Mouse (Mus musculus): Measurements from ENCODE around the gene Wwc2. TPM values are rescaled to one million over a fixed set of nuclear protein-coding genes. Genes with fewer than 3 reads are reported as not detected.

Wwc2 gene
- polyA plus RNA-seq, 1 experiment = 18.6 TPM

- Histone ChIP-seq H3K27me3 (ENCODE audit: control insufficient read depth, insufficient read depth, low read length) (no peaks in the 10 kb centered on the region), H3K36me3 (ENCODE audit: control insufficient read depth, insufficient read depth, low read length) (no peaks in the 10 kb centered on the region), H3K4me1 (ENCODE audit: control insufficient read depth, insufficient read depth, low read length) (no peaks in the 10 kb centered on the region), H3K4me3 (ENCODE audit: control insufficient read depth, low read depth, low read length) (no peak overlapping the region), H3K27ac (ENCODE audit: control insufficient read depth, insufficient read depth, low read depth, low read length) (no peak overlapping the region)
- TF ChIP-seq CTCF (IDR thresholded peaks at IDR 0.05; ENCODE audit: control insufficient read depth, insufficient read depth, insufficient replicate concordance, low read depth, low read length) (no peak), POLR2A (IDR thresholded peaks at IDR 0.05; ENCODE audit: control insufficient read depth, low read depth, low read length) (no peak)
Observed at GRCm38 (mm10) chr8:47889936-47890813, 100.5 kb downstream of the Wwc2 start.

DNA sequence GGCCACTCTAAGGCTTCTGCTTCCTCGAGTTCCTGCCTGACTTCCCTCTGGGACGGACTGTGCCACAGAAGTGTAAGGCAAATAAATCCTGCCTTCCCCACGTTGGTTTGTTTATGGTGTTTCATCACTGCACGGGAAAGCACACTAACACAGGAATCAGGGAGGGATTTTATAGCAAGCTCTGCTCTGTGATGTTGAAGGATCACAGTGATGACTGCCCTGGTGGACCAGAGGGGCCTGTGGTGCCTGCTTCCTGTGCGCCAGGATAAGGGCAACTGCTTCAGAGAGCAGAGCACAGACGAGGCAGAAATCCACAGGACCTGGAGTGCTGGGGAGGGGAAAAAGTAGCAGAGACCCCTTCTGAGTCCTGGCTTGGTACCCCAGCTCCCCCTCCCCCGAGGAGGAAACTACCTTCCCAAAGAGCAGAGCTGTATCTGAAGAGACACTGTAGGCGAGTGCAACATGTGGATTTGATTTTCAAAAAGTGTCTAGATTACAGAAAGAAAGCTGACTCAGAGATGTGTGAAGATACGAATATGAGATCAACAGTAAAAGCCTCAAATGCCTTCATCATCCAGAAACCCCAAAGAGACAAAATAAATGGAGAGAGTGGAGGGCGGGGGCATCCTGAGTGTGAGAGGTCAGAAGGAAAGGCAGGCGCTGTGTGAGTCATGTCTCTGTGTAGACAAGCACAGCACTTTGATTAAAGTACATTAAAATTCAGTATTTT is 101.7 kb downstream of the Wwc2 start:
- no peak overlapping the region for H3K27ac ChIP-seq (ENCODE audit: control insufficient read depth, insufficient read depth, low read depth, low read length)
- no peaks in the 10 kb centered on the region for H3K36me3 ChIP-seq (ENCODE audit: control insufficient read depth, insufficient read depth, low read length)
- H3K4me1 ChIP-seq (ENCODE audit: control insufficient read depth, insufficient read depth, low read length) = no peaks in the 10 kb centered on the region
- no peaks in the 10 kb centered on the region for H3K27me3 ChIP-seq (ENCODE audit: control insufficient read depth, insufficient read depth, low read length)
- H3K4me3 ChIP-seq (ENCODE audit: control insufficient read depth, low read depth, low read length) = no peak overlapping the region
- TF ChIP-seq CTCF (IDR thresholded peaks at IDR 0.05; ENCODE audit: control insufficient read depth, insufficient read depth, insufficient replicate concordance, low read depth, low read length) (no peak), POLR2A (IDR thresholded peaks at IDR 0.05; ENCODE audit: control insufficient read depth, low read depth, low read length) (no peak)

GRCm38 (mm10) chr8:47884306-47884705 is 106.4 kb downstream of the Wwc2 start:
- TF ChIP-seq POLR2A (IDR thresholded peaks at IDR 0.05; ENCODE audit: control insufficient read depth, low read depth, low read length) (no peak), CTCF (IDR thresholded peaks at IDR 0.05; ENCODE audit: control insufficient read depth, insufficient read depth, insufficient replicate concordance, low read depth, low read length) (no peak)
- Histone ChIP-seq H3K27ac (ENCODE audit: control insufficient read depth, insufficient read depth, low read depth, low read length) (no peak overlapping the region), H3K36me3 (ENCODE audit: control insufficient read depth, insufficient read depth, low read length) (peaks cover 2% of the 10 kb centered on the region; the same call in 1 of the 2 replicates), H3K4me1 (ENCODE audit: control insufficient read depth, insufficient read depth, low read length) (no peaks in the 10 kb centered on the region), H3K27me3 (ENCODE audit: control insufficient read depth, insufficient read depth, low read length) (no peaks in the 10 kb centered on the region), H3K4me3 (ENCODE audit: control insufficient read depth, low read depth, low read length) (no peak overlapping the region)

- no peak overlapping the region for H3K4me3 ChIP-seq (ENCODE audit: control insufficient read depth, low read depth, low read length)
- no peak overlapping the region for H3K27ac ChIP-seq (ENCODE audit: control insufficient read depth, insufficient read depth, low read depth, low read length)
- H3K4me1 ChIP-seq (ENCODE audit: control insufficient read depth, insufficient read depth, low read length) = no peaks in the 10 kb centered on the region
- no peaks in the 10 kb centered on the region for H3K27me3 ChIP-seq (ENCODE audit: control insufficient read depth, insufficient read depth, low read length)
- TF ChIP-seq CTCF (IDR thresholded peaks at IDR 0.05; ENCODE audit: control insufficient read depth, insufficient read depth, insufficient replicate concordance, low read depth, low read length) = no peak
- no peak for TF ChIP-seq POLR2A (IDR thresholded peaks at IDR 0.05; ENCODE audit: control insufficient read depth, low read depth, low read length)
- H3K36me3 ChIP-seq (ENCODE audit: control insufficient read depth, insufficient read depth, low read length) = peaks cover 2% of the 10 kb centered on the region; the same call in 1 of the 2 replicates
Observed at GRCm38 (mm10) chr8:47883739-47884138, 107.0 kb downstream of the Wwc2 start.

GRCm38 (mm10) chr8:47878516-47878915 is 112.2 kb downstream of the Wwc2 start:
- H3K4me3 ChIP-seq (ENCODE audit: control insufficient read depth, low read depth, low read length) = no peak overlapping the region
- no peak for TF ChIP-seq CTCF (IDR thresholded peaks at IDR 0.05; ENCODE audit: control insufficient read depth, insufficient read depth, insufficient replicate concordance, low read depth, low read length)
- no peak for TF ChIP-seq POLR2A (IDR thresholded peaks at IDR 0.05; ENCODE audit: control insufficient read depth, low read depth, low read length)
- H3K27me3 ChIP-seq (ENCODE audit: control insufficient read depth, insufficient read depth, low read length) = no peaks in the 10 kb centered on the region
- peaks cover 2% of the 10 kb centered on the region; the same call in 1 of the 2 replicates for H3K36me3 ChIP-seq (ENCODE audit: control insufficient read depth, insufficient read depth, low read length)
- no peak overlapping the region for H3K27ac ChIP-seq (ENCODE audit: control insufficient read depth, insufficient read depth, low read depth, low read length)
- no peaks in the 10 kb centered on the region for H3K4me1 ChIP-seq (ENCODE audit: control insufficient read depth, insufficient read depth, low read length)

DNA sequence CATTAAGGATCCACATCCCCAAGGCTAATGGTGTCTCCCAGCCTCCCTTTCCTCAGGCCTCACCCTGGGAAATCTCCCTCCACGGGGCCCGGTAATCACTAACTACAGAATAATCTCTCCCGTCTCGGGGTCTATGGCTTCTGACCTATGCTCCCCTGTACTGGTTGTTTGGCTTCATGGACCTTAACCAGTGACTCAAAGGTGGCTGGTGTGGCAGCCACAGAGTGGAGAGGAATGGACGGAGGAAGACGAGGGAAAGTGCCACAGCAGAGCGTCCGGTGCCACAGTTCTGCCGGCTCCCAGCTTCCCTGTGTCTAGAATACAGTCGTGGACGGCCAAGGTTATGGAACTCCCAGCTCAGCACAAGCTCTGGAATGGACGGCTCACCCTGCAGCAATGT is 114.9 kb downstream of the Wwc2 start:
- H3K27me3 ChIP-seq (ENCODE audit: control insufficient read depth, insufficient read depth, low read length) = no peaks in the 10 kb centered on the region
- H3K4me3 ChIP-seq (ENCODE audit: control insufficient read depth, low read depth, low read length) = no peak overlapping the region
- no peaks in the 10 kb centered on the region for H3K4me1 ChIP-seq (ENCODE audit: control insufficient read depth, insufficient read depth, low read length)
- H3K27ac ChIP-seq (ENCODE audit: control insufficient read depth, insufficient read depth, low read depth, low read length) = no peak overlapping the region
- no peak for TF ChIP-seq CTCF (IDR thresholded peaks at IDR 0.05; ENCODE audit: control insufficient read depth, insufficient read depth, insufficient replicate concordance, low read depth, low read length)
- TF ChIP-seq POLR2A (IDR thresholded peaks at IDR 0.05; ENCODE audit: control insufficient read depth, low read depth, low read length) = no peak
- H3K36me3 ChIP-seq (ENCODE audit: control insufficient read depth, insufficient read depth, low read length) = no peaks in the 10 kb centered on the region; the same call in 1 of the 2 replicates

GRCm38 (mm10) chr8:47874497-47875178 is 116.1 kb downstream of the Wwc2 start:
- no peak overlapping the region for H3K27ac ChIP-seq (ENCODE audit: control insufficient read depth, insufficient read depth, low read depth, low read length)
- no peaks in the 10 kb centered on the region for H3K27me3 ChIP-seq (ENCODE audit: control insufficient read depth, insufficient read depth, low read length)
- H3K4me1 ChIP-seq (ENCODE audit: control insufficient read depth, insufficient read depth, low read length) = no peaks in the 10 kb centered on the region
- no peak overlapping the region for H3K4me3 ChIP-seq (ENCODE audit: control insufficient read depth, low read depth, low read length)
- H3K36me3 ChIP-seq (ENCODE audit: control insufficient read depth, insufficient read depth, low read length) = no peaks in the 10 kb centered on the region; the same call in 1 of the 2 replicates
- TF ChIP-seq POLR2A (IDR thresholded peaks at IDR 0.05; ENCODE audit: control insufficient read depth, low read depth, low read length) (no peak), CTCF (IDR thresholded peaks at IDR 0.05; ENCODE audit: control insufficient read depth, insufficient read depth, insufficient replicate concordance, low read depth, low read length) (no peak)
